ENCODE assay signal across 8 mouse cellular contexts in genomic region chr1:134046387-134046786, GRCm38 (mm10). TPM values are rescaled to one million over a fixed set of nuclear protein-coding genes. Genes with fewer than 3 reads are reported as not detected.
A peak's percentile ranks its signal among the peaks of the same experiment; 100 is the strongest.
DNase-seq lines count a peak whose midpoint lies in the region; ATAC-seq and TF ChIP-seq lines count a peak whose summit lies in the region.

No protein-coding gene starts in this region.

- H3K4me1 ChIP-seq in neural tube, embryonic 11.5 days (ENCODE audit: control insufficient read depth, insufficient read depth, low read length), result 0 out of 2 replicates have a peak, but pooled peaks cover 6% of the 10 kb centered on the region
- peaks cover 33% of the 10 kb centered on the region for H3K4me1 ChIP-seq in limb, embryonic 15.5 days
- H3K4me1 ChIP-seq in stomach, postnatal 0 days (replicated peaks; ENCODE audit: control insufficient read depth, insufficient read depth), result 0 out of 2 replicates have a peak, but pooled peaks cover 2% of the 10 kb centered on the region

- H3K4me2 ChIP-seq in neural tube, embryonic 11.5 days (ENCODE audit: low read depth), result peak overlapping the region; percentile 34
- H3K4me2 ChIP-seq in limb, embryonic 15.5 days, result peak overlapping the region; percentile 27; the same call in 1 of the 2 replicates
- H3K4me2 ChIP-seq in stomach, postnatal 0 days (replicated peaks; ENCODE audit: low read depth), result peak overlapping the region; percentile 37; the same call in 1 of the 2 replicates

- H3K4me3 ChIP-seq in neural tube, embryonic 11.5 days (ENCODE audit: low read depth, low read length), result no peak overlapping the region
- no peak overlapping the region for H3K4me3 ChIP-seq in limb, embryonic 15.5 days
- H3K4me3 ChIP-seq in stomach, postnatal 0 days (ENCODE audit: low read depth, low read length), result no peak overlapping the region

- no peak overlapping the region; the same call in 1 of the 2 replicates for H3K9ac ChIP-seq in neural tube, embryonic 11.5 days (ENCODE audit: low read length)
- H3K9ac ChIP-seq in limb, embryonic 15.5 days, result no peak overlapping the region
- H3K9ac ChIP-seq in stomach, postnatal 0 days (ENCODE audit: low read length), result no peak overlapping the region

- H3K36me3 ChIP-seq in neural tube, embryonic 11.5 days (ENCODE audit: control insufficient read depth, insufficient read depth, low read length), result no peaks in the 10 kb centered on the region
- H3K36me3 ChIP-seq in limb, embryonic 15.5 days, result no peaks in the 10 kb centered on the region
- H3K36me3 ChIP-seq in stomach, postnatal 0 days (ENCODE audit: control insufficient read depth, insufficient read depth, low read length), result no peaks in the 10 kb centered on the region

- no peak for ATAC-seq in cerebellum, adult (ENCODE audit: insufficient number of reproducible peaks, low FRiP score, low TSS enrichment)
- ATAC-seq in neural tube, embryonic 11.5 days (ENCODE audit: insufficient read depth, low FRiP score, low TSS enrichment), result peak; percentile 39; the same call in 1 of the 2 replicates
- ATAC-seq in limb, embryonic 15.5 days (ENCODE audit: insufficient number of reproducible peaks, low FRiP score, low TSS enrichment, low read depth), result no peak
- ATAC-seq in stomach, postnatal 0 days (ENCODE audit: low FRiP score, low TSS enrichment), result no peak

- H3K27ac ChIP-seq in neural tube, embryonic 11.5 days (ENCODE audit: low read depth, low read length), result no peak overlapping the region
- H3K27ac ChIP-seq in limb, embryonic 15.5 days, result no peak overlapping the region
- no peak overlapping the region for H3K27ac ChIP-seq in stomach, postnatal 0 days (replicated peaks)

- no peaks in the 10 kb centered on the region for H3K9me3 ChIP-seq in neural tube, embryonic 11.5 days (ENCODE audit: control insufficient read depth, low read length)
- H3K9me3 ChIP-seq in limb, embryonic 15.5 days, result no peaks in the 10 kb centered on the region
- H3K9me3 ChIP-seq in stomach, postnatal 0 days (ENCODE audit: control insufficient read depth, low read length), result no peaks in the 10 kb centered on the region

- no peak for TF ChIP-seq EP300 in stomach, postnatal 0 days (optimal IDR thresholded peaks at IDR 0.05)

- peak; percentile 39 for DNase-seq in cerebellum, adult 11-12 months
- DNase-seq in neural tube, embryonic 11.5 days (ENCODE audit: low spot score), result no peak
- DNase-seq in neural tube, embryonic 10.5 days (ENCODE audit: extremely low spot score, low spot score), result no peak
- DNase-seq in stomach, postnatal 0 days (ENCODE audit: low spot score), result no peak
- DNase-seq in layer of hippocampus, adult 8-10 months (ENCODE audit: low spot score in 2 of 2), result no peak
- no peak for DNase-seq in right cerebral cortex, adult 18-20 months

- WGBS in neural tube, embryonic 11.5 days, result 30% methylated on average over 23 of the region's 23 CpGs
- WGBS in limb, embryonic 15.5 days, result 22% methylated on average over 23 of the region's 23 CpGs
- 27% methylated on average over 23 of the region's 23 CpGs for WGBS in stomach, postnatal 0 days

- TF ChIP-seq CTCF in stomach, postnatal 0 days (IDR thresholded peaks at IDR 0.05; ENCODE audit: low read depth), result no peak

- no peaks in the 10 kb centered on the region for H3K27me3 ChIP-seq in neural tube, embryonic 11.5 days (ENCODE audit: control insufficient read depth, insufficient read depth, low read length)
- no peaks in the 10 kb centered on the region for H3K27me3 ChIP-seq in limb, embryonic 15.5 days
- H3K27me3 ChIP-seq in stomach, postnatal 0 days (ENCODE audit: control insufficient read depth, insufficient read depth, low read length), result no peaks in the 10 kb centered on the region

RNA-seq across cellular contexts. Expression of gene Fmod, which starts 9.3 kb away (rescaled TPM):
- 16.0 and 16.7 TPM in 2 replicates for polyA plus RNA-seq in neural tube, embryonic 11.5 days (2014; fragmentation: Nextera tagmentation; extraction: Ambion mirVana)
- polyA plus RNA-seq in limb, embryonic 15.5 days (2015; fragmentation: Nextera tagmentation; extraction: Ambion mirVana), result 147 and 186 TPM in 2 replicates
- 7.9 and 9.0 TPM in 2 replicates for polyA plus RNA-seq in stomach, postnatal 0 days (2015; fragmentation: Nextera tagmentation; extraction: Ambion mirVana)
- 10 to 100 TPM in 3 of 4 experiments, 1 to 10 TPM in 1; 8.4 to 11.4 (median 10.1) TPM for total RNA-seq in layer of hippocampus, adult 8-10 months (2022)

RNA-seq across cellular contexts. Expression of gene Btg2, which starts 32.5 kb away (rescaled TPM):
- 97.9 and 110 TPM in 2 replicates for polyA plus RNA-seq in neural tube, embryonic 11.5 days (2014; fragmentation: Nextera tagmentation; extraction: Ambion mirVana)
- 30.9 and 35.1 TPM in 2 replicates for polyA plus RNA-seq in limb, embryonic 15.5 days (2015; fragmentation: Nextera tagmentation; extraction: Ambion mirVana)
- polyA plus RNA-seq in stomach, postnatal 0 days (2015; fragmentation: Nextera tagmentation; extraction: Ambion mirVana), result 85.9 and 96.8 TPM in 2 replicates
- 10 to 100 TPM; 14.4 to 18.4 (median 17.3) TPM for total RNA-seq in layer of hippocampus, adult 8-10 months (2022)
